Mouse (Mus musculus): ENCODE measurements at regions not wholly inside any gene's neighbourhood (a gene's known extent, or its start where the extent isn't known, plus 50 kb on each side); places are given as distances from the start of the nearest gene placed in this dataset.

GRCm38 (mm10) chr1:142605224-142605623, 1035.2 kb upstream of the B3galt2 start:
- Histone ChIP-seq H3K9ac (ENCODE audit: insufficient read depth, low read depth, low read length, poor library complexity, severe bottlenecking) (no peak overlapping the region), H3K4me3 (ENCODE audit: insufficient read depth in 1 of 2, low read depth in 1 of 2, low read length in 2 of 2, poor library complexity in 1 of 2, severe bottlenecking in 1 of 2) (no peak overlapping the region), H3K27ac (ENCODE audit: insufficient read depth, low read depth, low read length, poor library complexity, severe bottlenecking) (no peak overlapping the region), H3K36me3 (ENCODE audit: control insufficient read depth, insufficient read depth, low read length, poor library complexity, severe bottlenecking) (no peaks in the 10 kb centered on the region), H3K9me3 (ENCODE audit: control insufficient read depth, insufficient read depth, low read depth, low read length) (no peaks in the 10 kb centered on the region), H3K4me1 (ENCODE audit: control insufficient read depth in 2 of 2, insufficient read depth in 2 of 2, low read length in 2 of 2, poor library complexity in 1 of 2) (no peaks in the 10 kb centered on the region)
- in situ Hi-C loops (cut with MboI; ENCODE audit: low sequenced_read_pairs in 2 of 2, unreplicated experiment in 2 of 2), result no loop called here
- TF ChIP-seq CHD2 (IDR thresholded peaks at IDR 0.05; ENCODE audit: low read depth, low read length) (no peak), ZC3H11A (IDR thresholded peaks at IDR 0.05; ENCODE audit: borderline replicate concordance, low read depth, low read length) (no peak), HCFC1 (IDR thresholded peaks at IDR 0.05; ENCODE audit: borderline replicate concordance, insufficient read depth, low read length) (no peak), ZNF384 (IDR thresholded peaks at IDR 0.05; ENCODE audit: low read depth, low read length) (no peak), MAFK (IDR thresholded peaks at IDR 0.05; ENCODE audit: insufficient read depth, low read depth, low read length) (no peak)
- no peak for DNase-seq (ENCODE audit: low read depth, low spot score)

DNA sequence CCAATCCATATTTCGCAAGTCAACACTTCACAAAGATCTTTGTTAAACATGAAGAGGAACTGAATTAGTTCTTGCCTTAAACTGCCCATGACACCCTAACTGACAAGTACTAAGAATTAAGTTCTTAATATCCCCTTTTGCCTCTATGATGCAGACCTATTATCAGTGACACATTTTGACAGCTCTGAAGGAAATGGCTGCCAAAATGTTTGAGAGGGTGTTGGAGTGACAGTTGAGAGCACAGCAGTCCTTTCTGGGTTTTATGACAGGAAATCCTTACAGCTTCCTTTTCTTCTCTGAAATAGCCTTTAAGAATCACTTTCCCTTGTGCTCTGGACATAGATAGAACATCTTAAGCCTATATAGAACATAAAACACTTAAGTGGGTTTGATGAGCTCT, 1034.4 kb upstream of the B3galt2 start:
- no peak overlapping the region for H3K4me3 ChIP-seq (ENCODE audit: insufficient read depth in 1 of 2, low read depth in 1 of 2, low read length in 2 of 2, poor library complexity in 1 of 2, severe bottlenecking in 1 of 2)
- H3K9ac ChIP-seq (ENCODE audit: insufficient read depth, low read depth, low read length, poor library complexity, severe bottlenecking), result no peak overlapping the region
- no peaks in the 10 kb centered on the region for H3K36me3 ChIP-seq (ENCODE audit: control insufficient read depth, insufficient read depth, low read length, poor library complexity, severe bottlenecking)
- H3K9me3 ChIP-seq (ENCODE audit: control insufficient read depth, insufficient read depth, low read depth, low read length), result no peaks in the 10 kb centered on the region
- H3K4me1 ChIP-seq (ENCODE audit: control insufficient read depth in 2 of 2, insufficient read depth in 2 of 2, low read length in 2 of 2, poor library complexity in 1 of 2), result no peaks in the 10 kb centered on the region
- H3K27ac ChIP-seq (ENCODE audit: insufficient read depth, low read depth, low read length, poor library complexity, severe bottlenecking), result no peak overlapping the region
- TF ChIP-seq MAFK (IDR thresholded peaks at IDR 0.05; ENCODE audit: insufficient read depth, low read depth, low read length) (no peak), ZNF384 (IDR thresholded peaks at IDR 0.05; ENCODE audit: low read depth, low read length) (no peak), ZC3H11A (IDR thresholded peaks at IDR 0.05; ENCODE audit: borderline replicate concordance, low read depth, low read length) (no peak), HCFC1 (IDR thresholded peaks at IDR 0.05; ENCODE audit: borderline replicate concordance, insufficient read depth, low read length) (no peak), CHD2 (IDR thresholded peaks at IDR 0.05; ENCODE audit: low read depth, low read length) (no peak)
- in situ Hi-C loops (cut with MboI; ENCODE audit: low sequenced_read_pairs in 2 of 2, unreplicated experiment in 2 of 2), result no loop called here
- DNase-seq (ENCODE audit: low read depth, low spot score), result no peak

- TF ChIP-seq MAFK (IDR thresholded peaks at IDR 0.05; ENCODE audit: insufficient read depth, low read depth, low read length) (no peak), ZNF384 (IDR thresholded peaks at IDR 0.05; ENCODE audit: low read depth, low read length) (no peak), CHD2 (IDR thresholded peaks at IDR 0.05; ENCODE audit: low read depth, low read length) (no peak), ZC3H11A (IDR thresholded peaks at IDR 0.05; ENCODE audit: borderline replicate concordance, low read depth, low read length) (no peak), HCFC1 (IDR thresholded peaks at IDR 0.05; ENCODE audit: borderline replicate concordance, insufficient read depth, low read length) (no peak)
- in situ Hi-C loops (cut with MboI; ENCODE audit: low sequenced_read_pairs in 2 of 2, unreplicated experiment in 2 of 2), result no loop called here
- Histone ChIP-seq H3K4me3 (ENCODE audit: insufficient read depth in 1 of 2, low read depth in 1 of 2, low read length in 2 of 2, poor library complexity in 1 of 2, severe bottlenecking in 1 of 2) (no peak overlapping the region), H3K9ac (ENCODE audit: insufficient read depth, low read depth, low read length, poor library complexity, severe bottlenecking) (no peak overlapping the region), H3K9me3 (ENCODE audit: control insufficient read depth, insufficient read depth, low read depth, low read length) (no peaks in the 10 kb centered on the region), H3K4me1 (ENCODE audit: control insufficient read depth in 2 of 2, insufficient read depth in 2 of 2, low read length in 2 of 2, poor library complexity in 1 of 2) (no peaks in the 10 kb centered on the region), H3K27ac (ENCODE audit: insufficient read depth, low read depth, low read length, poor library complexity, severe bottlenecking) (no peak overlapping the region), H3K36me3 (ENCODE audit: control insufficient read depth, insufficient read depth, low read length, poor library complexity, severe bottlenecking) (no peaks in the 10 kb centered on the region)
- no peak for DNase-seq (ENCODE audit: low read depth, low spot score)
Observed at GRCm38 (mm10) chr1:142621464-142621863, 1019.0 kb upstream of the B3galt2 start.

DNA sequence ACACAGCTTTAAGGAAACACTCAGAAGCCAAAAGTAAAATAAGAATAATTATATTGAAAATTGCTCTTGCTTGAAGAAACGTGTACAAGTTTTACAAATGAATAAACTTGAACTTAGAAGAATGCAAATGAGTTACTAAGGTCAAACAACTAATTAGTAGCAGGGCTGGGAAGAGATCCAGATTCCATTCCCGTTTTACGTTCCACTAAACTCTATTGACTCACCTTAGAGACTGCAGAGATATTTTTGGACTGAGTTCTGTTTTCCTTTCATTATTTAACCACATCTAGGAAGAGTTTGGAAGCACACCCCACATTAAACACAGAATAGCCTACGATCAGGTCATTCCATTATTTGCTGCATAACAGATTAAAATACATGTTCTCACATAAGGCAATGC, 1016.2 kb upstream of the B3galt2 start:
- Histone ChIP-seq H3K27ac (ENCODE audit: insufficient read depth, low read depth, low read length, poor library complexity, severe bottlenecking) (no peak overlapping the region), H3K9me3 (ENCODE audit: control insufficient read depth, insufficient read depth, low read depth, low read length) (no peaks in the 10 kb centered on the region), H3K36me3 (ENCODE audit: control insufficient read depth, insufficient read depth, low read length, poor library complexity, severe bottlenecking) (no peaks in the 10 kb centered on the region), H3K4me3 (ENCODE audit: insufficient read depth in 1 of 2, low read depth in 1 of 2, low read length in 2 of 2, poor library complexity in 1 of 2, severe bottlenecking in 1 of 2) (no peak overlapping the region), H3K4me1 (ENCODE audit: control insufficient read depth in 2 of 2, insufficient read depth in 2 of 2, low read length in 2 of 2, poor library complexity in 1 of 2) (no peaks in the 10 kb centered on the region), H3K9ac (ENCODE audit: insufficient read depth, low read depth, low read length, poor library complexity, severe bottlenecking) (no peak overlapping the region)
- in situ Hi-C loops (cut with MboI; ENCODE audit: low sequenced_read_pairs in 2 of 2, unreplicated experiment in 2 of 2), result no loop called here
- DNase-seq (ENCODE audit: low read depth, low spot score), result no peak
- TF ChIP-seq ZC3H11A (IDR thresholded peaks at IDR 0.05; ENCODE audit: borderline replicate concordance, low read depth, low read length) (no peak), MAFK (IDR thresholded peaks at IDR 0.05; ENCODE audit: insufficient read depth, low read depth, low read length) (no peak), CHD2 (IDR thresholded peaks at IDR 0.05; ENCODE audit: low read depth, low read length) (no peak), ZNF384 (IDR thresholded peaks at IDR 0.05; ENCODE audit: low read depth, low read length) (no peak), HCFC1 (IDR thresholded peaks at IDR 0.05; ENCODE audit: borderline replicate concordance, insufficient read depth, low read length) (no peak)

DNA sequence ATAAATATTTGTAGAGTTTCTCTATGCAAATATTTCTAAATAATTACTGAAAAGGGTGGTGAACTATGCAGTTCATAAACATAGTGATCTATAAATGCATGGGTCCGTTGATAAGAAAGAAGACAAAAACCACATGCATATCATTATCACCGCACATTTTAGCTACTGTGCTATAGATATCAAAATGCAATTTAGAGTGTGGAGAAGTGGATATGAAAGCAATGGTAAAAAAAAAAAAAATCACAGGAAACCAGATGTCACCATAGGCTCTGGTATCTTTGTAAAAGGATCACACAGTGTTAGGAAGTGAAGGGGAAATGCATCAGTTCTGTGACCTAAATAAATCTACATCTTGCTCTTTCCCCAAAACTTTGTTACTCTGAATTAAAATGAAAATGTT, 985.2 kb upstream of the B3galt2 start:
- in situ Hi-C loops (cut with MboI; ENCODE audit: low sequenced_read_pairs in 2 of 2, unreplicated experiment in 2 of 2), result no loop called here
- Histone ChIP-seq H3K9ac (ENCODE audit: insufficient read depth, low read depth, low read length, poor library complexity, severe bottlenecking) (no peak overlapping the region), H3K36me3 (ENCODE audit: control insufficient read depth, insufficient read depth, low read length, poor library complexity, severe bottlenecking) (no peaks in the 10 kb centered on the region), H3K27ac (ENCODE audit: insufficient read depth, low read depth, low read length, poor library complexity, severe bottlenecking) (no peak overlapping the region), H3K4me3 (ENCODE audit: insufficient read depth in 1 of 2, low read depth in 1 of 2, low read length in 2 of 2, poor library complexity in 1 of 2, severe bottlenecking in 1 of 2) (no peak overlapping the region), H3K9me3 (ENCODE audit: control insufficient read depth, insufficient read depth, low read depth, low read length) (no peaks in the 10 kb centered on the region), H3K4me1 (ENCODE audit: control insufficient read depth in 2 of 2, insufficient read depth in 2 of 2, low read length in 2 of 2, poor library complexity in 1 of 2) (no peaks in the 10 kb centered on the region)
- DNase-seq (ENCODE audit: low read depth, low spot score), result no peak
- TF ChIP-seq MAFK (IDR thresholded peaks at IDR 0.05; ENCODE audit: insufficient read depth, low read depth, low read length) (no peak), ZNF384 (IDR thresholded peaks at IDR 0.05; ENCODE audit: low read depth, low read length) (no peak), CHD2 (IDR thresholded peaks at IDR 0.05; ENCODE audit: low read depth, low read length) (no peak), HCFC1 (IDR thresholded peaks at IDR 0.05; ENCODE audit: borderline replicate concordance, insufficient read depth, low read length) (no peak), ZC3H11A (IDR thresholded peaks at IDR 0.05; ENCODE audit: borderline replicate concordance, low read depth, low read length) (no peak)
